Mouse (Mus musculus) embryo, embryonic 9.5 days (tissue): ENCODE data around the gene Ulk4.

ENCODE experiments used
- DNase-seq: peaks from one replicate; pipeline ENCODE4 v3.0.0-alpha.2; 2017; ENCODE audit errors: extremely low spot score

Gene Ulk4

GRCm38 (mm10) chr9:120983849-120984248 is 293.1 kb downstream of the Ulk4 start:
- no peak for DNase-seq

GRCm38 (mm10) chr9:120981777-120982176 is 295.2 kb downstream of the Ulk4 start:
- no peak for DNase-seq

- no peak for DNase-seq
Measured at GRCm38 (mm10) chr9:120976856-120977255, 300.1 kb downstream of the Ulk4 start.

- no peak for DNase-seq
Measured at GRCm38 (mm10) chr9:120976158-120976557, 300.8 kb downstream of the Ulk4 start.

GRCm38 (mm10) chr9:120974209-120974608 is 302.8 kb downstream of the Ulk4 start:
- DNase-seq, result no peak

GRCm38 (mm10) chr9:120973026-120973515 is 303.9 kb downstream of the Ulk4 start:
- DNase-seq, result no peak

- no peak for DNase-seq
Measured at GRCm38 (mm10) chr9:120965007-120965406, 312.0 kb downstream of the Ulk4 start.

- DNase-seq, result no peak
Measured at GRCm38 (mm10) chr9:120964224-120964623, 312.8 kb downstream of the Ulk4 start.

- no peak for DNase-seq
Measured at GRCm38 (mm10) chr9:120963720-120964119, 313.3 kb downstream of the Ulk4 start.

GRCm38 (mm10) chr9:120963104-120963503 is 313.9 kb downstream of the Ulk4 start:
- no peak for DNase-seq

GRCm38 (mm10) chr9:120961969-120962700 is 314.9 kb downstream of the Ulk4 start:
- DNase-seq, result no peak

- no peak for DNase-seq
Measured at GRCm38 (mm10) chr9:120961466-120961865, 315.5 kb downstream of the Ulk4 start.

- DNase-seq, result no peak
Measured at GRCm38 (mm10) chr9:120960611-120961010, 316.4 kb downstream of the Ulk4 start.

- no peak for DNase-seq
Measured at GRCm38 (mm10) chr9:120959225-120959624, 317.8 kb downstream of the Ulk4 start.

GRCm38 (mm10) chr9:120958560-120958959 is 318.4 kb downstream of the Ulk4 start:
- DNase-seq, result no peak

- DNase-seq, result no peak
Measured at GRCm38 (mm10) chr9:120958051-120958450, 318.9 kb downstream of the Ulk4 start.

GRCm38 (mm10) chr9:120951947-120952346 is 325.1 kb downstream of the Ulk4 start:
- DNase-seq, result no peak

GRCm38 (mm10) chr9:120950761-120951160 is 326.2 kb downstream of the Ulk4 start:
- DNase-seq, result no peak

- no peak for DNase-seq
Measured at GRCm38 (mm10) chr9:120948832-120949231, 328.2 kb downstream of the Ulk4 start.

- DNase-seq, result no peak
Measured at GRCm38 (mm10) chr9:120946131-120946530, 330.9 kb downstream of the Ulk4 start.

GRCm38 (mm10) chr9:120944211-120944610 is 332.8 kb downstream of the Ulk4 start:
- no peak for DNase-seq

GRCm38 (mm10) chr9:120943757-120944156 is 333.2 kb downstream of the Ulk4 start:
- no peak for DNase-seq

GRCm38 (mm10) chr9:120940858-120941257 is 336.1 kb downstream of the Ulk4 start:
- DNase-seq, result no peak

- peak; percentile 45 for DNase-seq
Measured at GRCm38 (mm10) chr9:120936351-120936750, 340.6 kb downstream of the Ulk4 start.
